Mouse (Mus musculus): ENCODE results near the gene Nucb2.

Nucb2 gene

GRCm38 (mm10) chr7:116524577-116524976 is 20.4 kb downstream of the Nucb2 start:
- no peak for DNase-seq

- no peak for DNase-seq
These were observed 25.6 kb downstream of the Nucb2 start for GRCm38 (mm10) chr7:116529793-116530192.

- DNase-seq, result no peak
These were observed 26.3 kb downstream of the Nucb2 start for GRCm38 (mm10) chr7:116530470-116530869.

- no peak for DNase-seq
These were observed 27.1 kb downstream of the Nucb2 start for GRCm38 (mm10) chr7:116531311-116531710.

GRCm38 (mm10) chr7:116556834-116557233 is 52.7 kb downstream of the Nucb2 start:
- no peak for DNase-seq

- no peak for DNase-seq
These were observed 70.4 kb downstream of the Nucb2 start for GRCm38 (mm10) chr7:116574551-116574950.

All from thymus, adult 18-20 months (tissue).